Mouse (Mus musculus) G1E (cell line): Measurements from ENCODE around the gene Agtrap.

ENCODE experiments used
- CTCF ChIP-seq: IDR thresholded peaks from 2 replicates; pipeline ENCODE4 v1.5.1; 2012; ENCODE audit warnings: low read depth, low read length, inconsistent platforms, mixed read lengths
- GATA1 ChIP-seq: IDR thresholded peaks from 2 replicates; pipeline ENCODE4 v1.6.1; 2012; ENCODE audit warnings: borderline replicate concordance, low read length, inconsistent platforms, mixed read lengths
- GATA2 ChIP-seq: IDR thresholded peaks from 2 replicates; pipeline ENCODE4 v1.6.1; 2012; ENCODE audit warnings: low read depth, low read length, inconsistent platforms, borderline replicate concordance
- POLR2AphosphoS5 ChIP-seq: IDR thresholded peaks from 2 replicates; pipeline ENCODE4 v1.6.1; 2012; ENCODE audit warnings: low read depth, low read length, inconsistent platforms; ENCODE audit not compliant: insufficient replicate concordance

DNA sequence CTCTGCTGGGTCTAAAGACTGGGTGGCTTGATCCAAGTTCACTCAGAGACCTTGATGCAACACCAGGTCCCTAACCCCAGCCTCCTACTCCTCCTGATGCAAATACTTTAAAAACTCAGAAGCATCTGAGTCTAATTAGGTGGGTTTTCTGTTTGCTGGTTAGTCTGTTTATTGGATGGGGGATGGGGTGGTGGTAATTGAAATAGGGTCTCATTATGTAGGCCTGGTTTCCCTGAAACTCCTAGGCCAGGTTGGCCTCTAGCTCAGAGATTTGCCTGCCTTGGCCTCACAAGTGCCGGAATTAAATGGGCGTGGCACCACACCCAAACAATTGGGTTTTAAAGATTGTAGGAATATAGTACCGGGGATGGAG, 34.8 kb upstream of the Agtrap start:
- TF ChIP-seq CTCF (no peak), GATA2 (no peak), GATA1 (no peak), POLR2AphosphoS5 (no peak)
